Mouse (Mus musculus) heart, embryonic 14.5 days (tissue): ENCODE data around the gene Aspn. TPM values are rescaled to one million over a fixed set of nuclear protein-coding genes. Genes with fewer than 3 reads are reported as not detected.

Source experiments
- ATAC-seq: fragments of 200-750 bp; cut with Nextera tagmentation; 2 replicates; pipeline ENCODE4 v1.8.0; 2017; ENCODE audit warnings: low read depth, moderate TSS enrichment; ENCODE audit not compliant: insufficient number of reproducible peaks, insufficient read depth, low FRiP score
- H3K27ac ChIP-seq, 2 experiments: fragments of 200-500 bp in 1 of 2; fragments of 300-500 bp in 1 of 2; sonication (generic) in 1 of 2; replicated peaks in 1 of 2; 2 replicates each; pipeline ENCODE4 v1.5.1; 2012 to 2014; ENCODE audit warnings: low read depth in 2 of 2, low read length in 2 of 2, control low read depth in 1 of 2, mild to moderate bottlenecking in 1 of 2, mixed read lengths in 1 of 2; ENCODE audit not compliant: control insufficient read depth in 1 of 2, insufficient read depth in 1 of 2
- H3K27me3 ChIP-seq: fragments of 300-500 bp; sonication (generic); 2 replicates; pipeline ENCODE4 v1.6.1; 2014; ENCODE audit warnings: mild to moderate bottlenecking, low read length, control low read depth; ENCODE audit not compliant: control insufficient read depth, insufficient read depth
- H3K36me3 ChIP-seq: fragments of 300-500 bp; sonication (generic); 2 replicates; pipeline ENCODE4 v1.6.1; 2014; ENCODE audit warnings: mild to moderate bottlenecking, control low read depth, low read length, mixed read lengths; ENCODE audit not compliant: control insufficient read depth, insufficient read depth
- H3K4me1 ChIP-seq, 2 experiments: fragments of 200-500 bp in 1 of 2; fragments of 300-500 bp in 1 of 2; sonication (generic) in 1 of 2; 2 replicates each; pipeline ENCODE4 v1.6.1; 2012 to 2014; ENCODE audit warnings: low read length in 2 of 2, control low read depth in 1 of 2, mixed read lengths in 1 of 2; ENCODE audit not compliant: control insufficient read depth in 2 of 2, insufficient read depth in 2 of 2
- H3K4me2 ChIP-seq: fragments of 300-500 bp; sonication (generic); 2 replicates; pipeline ENCODE4 v1.6.1; 2014; ENCODE audit warnings: mild to moderate bottlenecking, low read length
- H3K4me3 ChIP-seq, 2 experiments: fragments of 200-500 bp in 1 of 2; fragments of 300-500 bp in 1 of 2; sonication (generic) in 1 of 2; 2 replicates each; pipeline ENCODE4 v1.5.1; 2012 to 2014; ENCODE audit warnings: low read length in 2 of 2, mild to moderate bottlenecking in 2 of 2, control low read depth in 1 of 2, low read depth in 1 of 2, moderate library complexity in 1 of 2; ENCODE audit not compliant: control insufficient read depth in 1 of 2, insufficient read depth in 1 of 2
- H3K9ac ChIP-seq: fragments of 300-500 bp; sonication (generic); 2 replicates; pipeline ENCODE4 v1.6.1; 2014; ENCODE audit warnings: mild to moderate bottlenecking, low read length
- H3K9me3 ChIP-seq: fragments of 300-500 bp; sonication (generic); 2 replicates; pipeline ENCODE4 v1.6.1; 2016; ENCODE audit warnings: low read length, control low read depth; ENCODE audit not compliant: control insufficient read depth
- WGBS: fragments of 180-500 bp; shearing (Covaris S2); extraction: QIAGEN DNeasy Blood & Tissue Kit; methylation state at CpG from one replicate; pipeline ENCODE4 v1.1.7; 2014; 5-methylcytosine and 5-hydroxymethylcytosine counted together
- polyA plus RNA-seq: library from polyadenylated mRNA; unstranded; fragments of >200 nt; fragmentation: Nextera tagmentation; extraction: Ambion mirVana; gene quantifications from 2 replicates; pipeline ENCODE4 v1.2.1, GENCODE M21; 2014

The Aspn gene
- polyA plus RNA-seq, 1 experiment from 2014 or later: 17.9 TPM

DNA sequence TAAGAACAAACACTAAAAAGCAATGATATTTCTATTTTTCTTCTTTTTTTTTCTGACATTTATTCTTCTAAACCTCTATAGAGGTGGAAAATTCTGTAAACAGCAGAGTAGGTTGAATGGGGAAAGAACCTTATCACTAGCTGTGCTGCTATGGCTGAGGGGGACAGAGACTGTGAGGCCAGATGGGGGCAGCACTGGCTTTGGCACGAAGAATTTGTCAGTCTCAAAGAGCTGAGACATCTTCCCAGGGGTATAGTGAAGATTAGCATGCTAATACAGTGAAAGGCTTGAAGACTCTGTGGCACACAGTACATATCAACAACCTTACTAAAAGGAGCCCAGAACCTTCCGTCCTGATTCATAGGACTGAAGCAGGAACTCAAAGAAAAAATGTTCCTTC, 14.9 kb downstream of the Aspn start:
- no peaks in the 10 kb centered on the region for H3K9me3 ChIP-seq
- no peak for ATAC-seq
- no peak overlapping the region for H3K27ac ChIP-seq
- H3K4me1 ChIP-seq: no peaks in the 10 kb centered on the region
- WGBS: 31% methylated on average over 2 of the region's 2 CpGs
- H3K4me3 ChIP-seq: no peak overlapping the region
- H3K36me3 ChIP-seq: no peaks in the 10 kb centered on the region
- no peak overlapping the region for H3K4me2 ChIP-seq
- no peak overlapping the region for H3K9ac ChIP-seq
- no peaks in the 10 kb centered on the region for H3K27me3 ChIP-seq

DNA sequence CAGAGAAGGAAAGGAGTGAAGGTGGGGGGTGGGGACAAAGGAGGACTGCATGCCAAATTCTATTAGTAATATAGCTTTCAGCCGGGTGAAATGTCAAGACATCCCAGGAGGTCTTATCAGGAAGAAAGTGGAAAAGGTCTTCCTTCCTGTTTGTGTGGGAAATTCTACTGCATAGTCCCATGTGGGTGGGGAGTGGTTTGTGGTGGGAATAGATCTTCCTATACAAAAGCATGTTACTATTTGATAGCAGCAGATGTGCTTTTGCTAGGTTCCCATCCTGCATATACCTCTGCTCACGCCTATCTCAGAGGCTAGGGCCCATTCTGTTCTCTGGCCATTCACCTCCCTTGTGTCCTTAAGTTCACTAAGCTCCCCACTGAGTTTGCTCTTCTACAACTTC, 16.6 kb downstream of the Aspn start:
- H3K27ac ChIP-seq: no peak overlapping the region
- no peak overlapping the region for H3K9ac ChIP-seq
- H3K4me3 ChIP-seq: no peak overlapping the region
- H3K27me3 ChIP-seq: no peaks in the 10 kb centered on the region
- no peak for ATAC-seq
- no peaks in the 10 kb centered on the region for H3K9me3 ChIP-seq
- H3K36me3 ChIP-seq: no peaks in the 10 kb centered on the region
- H3K4me1 ChIP-seq: no peaks in the 10 kb centered on the region
- WGBS: 39% methylated on average over 2 of the region's 2 CpGs
- no peak overlapping the region for H3K4me2 ChIP-seq

DNA sequence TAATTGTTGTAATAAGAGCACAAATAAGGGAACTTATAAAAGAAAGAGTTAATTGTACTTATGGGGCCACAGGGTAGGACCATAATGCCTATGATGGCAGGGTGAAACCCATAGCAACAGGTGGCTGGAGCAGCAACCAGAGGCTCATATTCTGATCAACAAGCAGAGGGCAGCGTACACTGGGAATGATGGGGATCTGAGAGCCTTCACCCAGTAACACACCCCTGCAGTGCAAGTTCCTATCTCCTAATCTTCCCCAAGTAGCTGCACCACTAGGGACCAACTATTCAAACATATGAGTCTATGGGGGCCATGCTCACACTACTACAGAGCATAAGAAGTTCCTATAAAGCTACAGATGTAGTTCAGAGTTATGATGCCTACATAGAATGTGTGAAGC, 20.1 kb downstream of the Aspn start:
- Histone ChIP-seq H3K9me3 (no peaks in the 10 kb centered on the region), H3K4me1 (no peaks in the 10 kb centered on the region), H3K36me3 (no peaks in the 10 kb centered on the region), H3K4me3 (no peak overlapping the region), H3K27me3 (no peaks in the 10 kb centered on the region), H3K9ac (no peak overlapping the region), H3K4me2 (no peak overlapping the region), H3K27ac (no peak overlapping the region)
- no peak for ATAC-seq
- 85% methylated on average over 1 of the region's 1 CpGs for WGBS

DNA sequence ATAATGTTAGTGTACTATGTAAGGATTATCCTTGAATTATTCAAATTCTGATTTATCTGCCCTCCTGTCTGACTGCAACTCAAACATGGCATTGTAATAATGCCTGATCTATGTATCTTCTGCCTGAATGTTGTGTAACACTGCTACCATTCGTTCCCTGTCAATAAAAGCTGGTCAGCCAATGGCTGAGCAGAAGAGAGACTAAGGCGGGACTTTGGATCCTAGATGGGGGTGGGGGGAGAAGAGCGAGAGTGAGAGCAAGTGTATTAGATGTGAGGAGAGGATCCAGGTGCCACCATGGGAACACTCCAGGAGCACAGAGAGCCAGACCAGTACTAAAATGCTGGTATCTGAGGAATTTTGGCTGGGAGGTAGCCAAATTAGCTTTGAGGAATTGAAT, 26.1 kb downstream of the Aspn start:
- no peak overlapping the region for H3K4me2 ChIP-seq
- ATAC-seq: no peak
- H3K27me3 ChIP-seq: no peaks in the 10 kb centered on the region
- WGBS: 68% methylated on average over 3 of the region's 3 CpGs
- no peak overlapping the region for H3K4me3 ChIP-seq
- no peak overlapping the region for H3K27ac ChIP-seq
- no peaks in the 10 kb centered on the region for H3K9me3 ChIP-seq
- H3K4me1 ChIP-seq: no peaks in the 10 kb centered on the region
- no peaks in the 10 kb centered on the region for H3K36me3 ChIP-seq
- H3K9ac ChIP-seq: no peak overlapping the region

DNA sequence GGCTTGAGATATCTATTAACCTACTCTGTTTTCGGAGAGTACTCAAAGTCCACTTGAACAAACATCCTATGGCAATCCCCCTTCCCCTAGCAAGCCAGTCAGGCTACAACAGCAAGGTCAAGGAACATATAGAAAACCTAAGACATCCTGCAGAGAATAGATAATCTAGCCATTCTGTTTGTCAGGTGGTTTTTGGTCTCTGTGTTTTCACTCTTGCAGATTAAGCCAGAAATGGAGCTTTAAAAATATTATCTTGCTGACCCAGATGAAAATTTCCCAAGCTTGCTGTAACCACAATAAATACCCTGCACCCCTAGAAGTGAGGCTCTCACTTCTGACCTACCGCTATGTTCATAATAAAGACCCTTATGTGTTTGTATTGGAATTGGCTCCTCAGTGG, 27.2 kb downstream of the Aspn start:
- H3K9me3 ChIP-seq: no peaks in the 10 kb centered on the region
- H3K4me1 ChIP-seq: no peaks in the 10 kb centered on the region
- no peak overlapping the region for H3K4me3 ChIP-seq
- no peaks in the 10 kb centered on the region for H3K27me3 ChIP-seq
- H3K36me3 ChIP-seq: no peaks in the 10 kb centered on the region
- H3K9ac ChIP-seq: no peak overlapping the region
- no peak overlapping the region for H3K4me2 ChIP-seq
- ATAC-seq: no peak
- WGBS: 72% methylated on average over 2 of the region's 2 CpGs
- H3K27ac ChIP-seq: no peak overlapping the region

DNA sequence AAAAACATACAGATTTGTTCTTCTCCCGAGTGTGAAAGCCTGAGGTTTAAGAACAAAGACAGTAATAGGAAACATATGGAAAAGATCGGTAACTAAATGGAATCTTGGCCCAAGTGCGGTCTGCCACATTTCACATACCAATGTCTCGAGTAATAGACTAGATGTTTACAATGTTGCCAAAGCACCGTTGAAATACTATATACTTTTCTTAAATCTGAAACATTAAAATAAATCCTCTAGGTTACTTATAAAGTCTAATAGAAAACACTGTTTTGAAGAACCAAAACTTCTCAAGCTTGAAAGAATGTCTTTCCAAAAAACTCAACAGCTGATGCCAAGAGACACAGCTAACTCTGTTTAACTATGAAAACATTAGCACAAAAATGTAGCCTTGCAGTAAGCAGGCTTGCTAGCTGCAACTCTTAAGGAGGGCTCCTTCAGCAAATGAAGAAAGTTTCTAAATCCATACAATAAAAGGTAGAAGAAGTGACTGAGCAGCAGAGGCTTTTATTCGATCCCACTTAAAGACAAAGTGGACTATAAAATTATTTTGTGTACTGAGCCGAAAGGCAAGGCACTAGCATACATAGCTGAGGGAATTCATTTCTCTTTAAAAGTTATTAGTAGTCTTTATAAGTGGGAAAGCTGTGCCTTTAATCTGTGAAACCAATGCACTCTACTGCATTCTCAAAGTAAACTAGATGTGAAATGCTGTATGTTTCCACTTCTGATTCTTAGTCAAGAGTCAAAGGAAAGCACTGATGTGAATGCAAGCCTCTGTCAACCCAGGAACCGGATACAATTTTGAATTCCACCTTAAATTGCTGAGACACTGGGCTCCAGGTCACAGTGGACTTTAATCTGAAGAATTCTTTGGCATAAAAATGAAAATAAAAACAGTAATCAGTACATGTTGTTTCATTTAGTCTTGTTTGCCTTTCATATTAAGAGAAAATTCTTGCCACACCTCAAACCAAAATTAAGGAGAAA, 37.6 kb downstream of the Aspn start, which contains the start of gene Omd:
Gene Omd (plus strand): TSS at position 922 of the 990 bp plus-strand sequence.
- no peaks in the 10 kb centered on the region for H3K27me3 ChIP-seq
- 59% methylated on average over 8 of the region's 8 CpGs for WGBS
- ATAC-seq: no peak
- no peaks in the 10 kb centered on the region for H3K9me3 ChIP-seq
- H3K4me3 ChIP-seq: no peak within 1 kb of the TSS
- no peak within 1 kb of the TSS for H3K9ac ChIP-seq
- H3K4me2 ChIP-seq: no peak within 1 kb of the TSS
- no peaks in the 10 kb centered on the region for H3K36me3 ChIP-seq
- H3K4me1 ChIP-seq: peaks cover 0 to 3% of the 10 kb centered on the region in 2 experiments; a peak in 1 of 4 replicates
- peak within 1 kb of the TSS; percentile 37 to 80; a peak in 3 of 4 replicates for H3K27ac ChIP-seq

DNA sequence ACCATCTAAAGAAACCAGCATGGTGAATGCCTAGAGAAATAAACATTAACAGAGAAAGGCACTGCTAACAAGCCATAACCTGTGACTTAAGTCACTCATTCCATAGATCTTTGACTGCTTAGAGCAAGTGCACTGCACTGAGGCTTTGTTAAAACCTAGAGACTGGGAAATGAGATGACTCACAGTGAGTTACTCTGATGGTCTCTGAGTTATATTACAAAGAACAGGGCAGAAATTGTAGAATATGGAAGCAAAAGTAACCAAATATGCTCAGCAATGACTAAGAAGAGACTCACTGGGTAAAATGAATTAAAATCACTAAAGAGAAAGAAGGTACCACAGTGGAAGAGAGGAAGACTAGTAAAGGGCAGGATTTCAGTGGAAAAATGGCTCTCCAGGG, 39.6 kb downstream of the Aspn start:
- Histone ChIP-seq H3K27ac (0 out of 4 replicates have a peak overlapping the region, but pooled peaks of 1 of the 2 experiments have one; percentile 33), H3K36me3 (no peaks in the 10 kb centered on the region), H3K4me3 (no peak overlapping the region), H3K4me2 (no peak overlapping the region), H3K4me1 (peaks cover 0 to 3% of the 10 kb centered on the region in 2 experiments; a peak in 1 of 4 replicates), H3K9me3 (no peaks in the 10 kb centered on the region), H3K9ac (no peak overlapping the region), H3K27me3 (no peaks in the 10 kb centered on the region)
- ATAC-seq: no peak
